Mouse (Mus musculus) thymus, postnatal 25 days (tissue): ENCODE measurements around the gene Stk25.
"Not testable (repeated sequence)": the region's sequence is repeated elsewhere in the genome, so short reads cannot be mapped to it uniquely, and the experiment has no call there.

Experiments
- DNase-seq: peaks from one replicate; pipeline ENCODE4 v3.0.0; 2022

Stk25 gene

GRCm38 (mm10) chr1:93658559-93658958 lies at the start of gene Stk25:
Gene Stk25 (minus strand): TSS chr1:93658659.
- not testable (repeated sequence) for DNase-seq

GRCm38 (mm10) chr1:93705389-93705788 lies 46.9 kb upstream of the Stk25 start:
- no peak for DNase-seq

- DNase-seq, result no peak
These were observed 45.9 kb upstream of the Stk25 start for GRCm38 (mm10) chr1:93704341-93704740.

GRCm38 (mm10) chr1:93703472-93704048 lies 45.1 kb upstream of the Stk25 start:
- no peak for DNase-seq

GRCm38 (mm10) chr1:93702106-93702505 lies 43.6 kb upstream of the Stk25 start:
- no peak for DNase-seq

GRCm38 (mm10) chr1:93699159-93699558 lies 40.7 kb upstream of the Stk25 start:
- DNase-seq, result no peak

GRCm38 (mm10) chr1:93697317-93697716 lies 38.9 kb upstream of the Stk25 start:
- DNase-seq, result no peak

- no peak for DNase-seq
These were observed 36.5 kb upstream of the Stk25 start for GRCm38 (mm10) chr1:93694966-93695365.

GRCm38 (mm10) chr1:93693943-93694342 lies 35.5 kb upstream of the Stk25 start:
- DNase-seq, result no peak

GRCm38 (mm10) chr1:93693502-93693901 lies 35.0 kb upstream of the Stk25 start:
- DNase-seq, result no peak

GRCm38 (mm10) chr1:93692773-93693172 lies 34.3 kb upstream of the Stk25 start:
- DNase-seq, result no peak

- no peak for DNase-seq
These were observed 33.4 kb upstream of the Stk25 start for GRCm38 (mm10) chr1:93691786-93692357.

GRCm38 (mm10) chr1:93691106-93691505 lies 32.6 kb upstream of the Stk25 start:
- DNase-seq, result no peak

GRCm38 (mm10) chr1:93689901-93690496 lies 31.5 kb upstream of the Stk25 start:
- no peak for DNase-seq

GRCm38 (mm10) chr1:93688154-93688553 lies 29.7 kb upstream of the Stk25 start:
- no peak for DNase-seq

GRCm38 (mm10) chr1:93686961-93687320 lies 28.5 kb upstream of the Stk25 start:
- no peak for DNase-seq

- no peak for DNase-seq
These were observed 27.9 kb upstream of the Stk25 start for GRCm38 (mm10) chr1:93686245-93686960.

- DNase-seq, result no peak
These were observed 27.2 kb upstream of the Stk25 start, which contains the start of gene Bok for GRCm38 (mm10) chr1:93685401-93686244. Gene Bok (plus strand): TSS chr1:93685660.

GRCm38 (mm10) chr1:93679889-93680568 lies 21.6 kb upstream of the Stk25 start:
- no peak for DNase-seq

GRCm38 (mm10) chr1:93678386-93678785 lies 19.9 kb upstream of the Stk25 start:
- no peak for DNase-seq

- no peak for DNase-seq
These were observed 14.2 kb upstream of the Stk25 start for GRCm38 (mm10) chr1:93672682-93673081.

GRCm38 (mm10) chr1:93669941-93670340 lies 11.5 kb upstream of the Stk25 start:
- no peak for DNase-seq
